Mouse (Mus musculus): ENCODE results near the gene Ccdc14. TPM values are rescaled to one million over a fixed set of nuclear protein-coding genes. Genes with fewer than 3 reads are reported as not detected.
"Not testable (repeated sequence)": the region's sequence is repeated elsewhere in the genome, so short reads cannot be mapped to it uniquely, and the experiment has no call there.

Ccdc14 gene
- 1 to 10 TPM; 2.9 to 3.1 TPM for polyA plus RNA-seq (2017; shearing (Covaris generic))

GRCm38 (mm10) chr16:34690334-34691144 lies at the start of gene Ccdc14:
Gene Ccdc14 (plus strand): TSS chr16:34690616.
- peak; percentile 86 for ATAC-seq

- ATAC-seq: no peak
Observed at GRCm38 (mm10) chr16:34643511-34644259, 46.7 kb upstream of the Ccdc14 start.

GRCm38 (mm10) chr16:34649621-34650020 lies 40.8 kb upstream of the Ccdc14 start, which contains the start of gene Ropn1:
Gene Ropn1 (plus strand): TSS chr16:34649921.
- ATAC-seq: no peak

GRCm38 (mm10) chr16:34653023-34653422 lies 37.4 kb upstream of the Ccdc14 start:
- no peak for ATAC-seq

GRCm38 (mm10) chr16:34657566-34657965 lies 32.9 kb upstream of the Ccdc14 start:
- not testable (repeated sequence) for ATAC-seq

GRCm38 (mm10) chr16:34657983-34658382 lies 32.4 kb upstream of the Ccdc14 start:
- no peak for ATAC-seq

- no peak for ATAC-seq
Observed at GRCm38 (mm10) chr16:34658388-34658787, 32.0 kb upstream of the Ccdc14 start.

- ATAC-seq: no peak
Observed at GRCm38 (mm10) chr16:34664553-34664952, 25.9 kb upstream of the Ccdc14 start.

GRCm38 (mm10) chr16:34667031-34667726 lies 23.2 kb upstream of the Ccdc14 start:
- ATAC-seq: peak; percentile 66

- ATAC-seq: no peak
Observed at GRCm38 (mm10) chr16:34668341-34668740, 22.1 kb upstream of the Ccdc14 start.

- ATAC-seq: no peak
Observed at GRCm38 (mm10) chr16:34671966-34672365, 18.4 kb upstream of the Ccdc14 start.

GRCm38 (mm10) chr16:34672822-34673221 lies 17.6 kb upstream of the Ccdc14 start:
- ATAC-seq: no peak

GRCm38 (mm10) chr16:34674365-34674764 lies 16.1 kb upstream of the Ccdc14 start:
- no peak for ATAC-seq

GRCm38 (mm10) chr16:34681823-34682222 lies 8.6 kb upstream of the Ccdc14 start:
- no peak for ATAC-seq

- ATAC-seq: no peak
Observed at GRCm38 (mm10) chr16:34689879-34690278, 537 bp upstream of the Ccdc14 start.

- no peak for ATAC-seq
Observed at GRCm38 (mm10) chr16:34691156-34691555, 740 bp downstream of the Ccdc14 start.

GRCm38 (mm10) chr16:34694477-34694876 lies 4.1 kb downstream of the Ccdc14 start:
- no peak for ATAC-seq

GRCm38 (mm10) chr16:34698721-34699120 lies 8.3 kb downstream of the Ccdc14 start:
- ATAC-seq: not testable (repeated sequence)

- ATAC-seq: peak; percentile 86
Observed at GRCm38 (mm10) chr16:34700165-34700827, 9.9 kb downstream of the Ccdc14 start.

GRCm38 (mm10) chr16:34700828-34701216 lies 10.4 kb downstream of the Ccdc14 start:
- ATAC-seq: no peak

GRCm38 (mm10) chr16:34706019-34706418 lies 15.6 kb downstream of the Ccdc14 start:
- ATAC-seq: no peak

GRCm38 (mm10) chr16:34706487-34706946 lies 16.1 kb downstream of the Ccdc14 start:
- no peak for ATAC-seq

All from activated CD4-positive, CD25-positive, alpha-beta regulatory T cell, adult 4 months (primary cell).